Mouse (Mus musculus): ENCODE data around the gene Dpy19l2. TPM values are rescaled to one million over a fixed set of nuclear protein-coding genes. Genes with fewer than 3 reads are reported as not detected.

Gene Dpy19l2
- not detected in 2 replicates for total RNA-seq (2012; rRNA removed)
- polyA plus RNA-seq (2012; ENCODE audit: insufficient read depth in 1 of 2, insufficient read length in 2 of 2, low read depth in 1 of 2, low replicate concordance in 2 of 2, missing spikeins in 1 of 2) = not detected

DNA sequence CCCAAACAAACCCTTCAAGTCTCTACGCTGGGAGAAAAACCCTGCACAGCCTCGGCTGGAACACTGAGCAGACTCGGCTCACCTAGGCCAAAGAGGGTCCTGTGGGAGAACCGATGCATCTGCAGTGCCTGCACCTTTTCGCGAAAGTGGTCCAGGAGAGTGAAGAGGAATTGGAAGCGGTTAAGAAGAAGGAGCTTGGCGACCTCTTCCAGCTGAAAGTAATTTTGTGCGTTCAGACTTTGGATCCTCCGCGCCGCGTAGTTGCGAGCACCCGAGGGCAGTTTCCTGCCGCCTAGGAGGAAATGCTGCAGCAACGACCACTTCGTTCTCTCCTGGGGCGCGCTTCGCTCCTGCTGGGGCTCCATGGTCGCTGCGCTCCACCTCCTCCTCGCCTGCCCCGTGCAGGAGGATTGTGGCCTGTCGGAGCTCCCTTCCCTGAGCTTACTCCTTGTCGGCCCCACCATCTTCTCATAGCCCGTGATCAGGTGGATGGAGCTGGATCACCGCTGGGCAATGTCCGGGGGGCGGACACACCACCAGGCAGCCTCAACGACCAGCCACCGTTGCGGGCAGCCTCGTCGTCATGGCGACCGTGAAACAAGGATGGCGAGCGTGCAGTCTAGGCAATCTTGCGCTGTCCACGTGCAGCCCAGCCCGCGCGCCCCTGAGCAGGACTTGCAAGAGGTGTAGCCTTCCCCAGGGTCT, at the start of gene Dpy19l2:
Gene Dpy19l2, minus strand, starts transcription at position 594 of the 705 bp plus-strand sequence.
- no peaks in the 10 kb centered on the region for H3K79me2 ChIP-seq (ENCODE audit: control insufficient read depth, insufficient read depth, low read length, poor library complexity)
- H3K36me3 ChIP-seq (ENCODE audit: control insufficient read depth in 1 of 2, insufficient read depth in 2 of 2, low read length in 2 of 2) = no peaks in the 10 kb centered on the region
- H3K27ac ChIP-seq (ENCODE audit: control insufficient read depth, low read depth, low read length) = no peak within 1 kb of the TSS
- no peak within 1 kb of the TSS for H3K4me3 ChIP-seq (ENCODE audit: control insufficient read depth in 1 of 2, insufficient read depth in 1 of 2, low read depth in 2 of 2, low read length in 2 of 2)
- no peak for TF ChIP-seq RAD21 (IDR thresholded peaks at IDR 0.05; ENCODE audit: low read depth, low read length)
- no peak for TF ChIP-seq ELF1 (IDR thresholded peaks at IDR 0.05; ENCODE audit: low read depth, low read length)
- 0 out of 4 replicates have a peak, but pooled peaks of 1 of the 2 experiments have one; percentile 21 for TF ChIP-seq POLR2A (IDR thresholded peaks at IDR 0.05; ENCODE audit: control insufficient read depth in 1 of 2, insufficient read depth in 1 of 2, low read depth in 1 of 2, low read length in 2 of 2, poor library complexity in 1 of 2)
- no peaks in the 10 kb centered on the region for H3K9me3 ChIP-seq (replicated peaks; ENCODE audit: insufficient read depth, low read length)
- H3K9ac ChIP-seq (ENCODE audit: control insufficient read depth, low read depth, low read length, poor library complexity, severe bottlenecking) = no peak within 1 kb of the TSS
- H3K27me3 ChIP-seq (ENCODE audit: control insufficient read depth in 1 of 2, insufficient read depth in 2 of 2, low read length in 2 of 2) = no peaks in the 10 kb centered on the region
- H3K4me1 ChIP-seq (ENCODE audit: control insufficient read depth in 1 of 2, insufficient read depth in 2 of 2, low read length in 2 of 2) = no peaks in the 10 kb centered on the region
- DNase-seq (ENCODE audit: low read depth, low spot score) = no peak

- no peaks in the 10 kb centered on the region for H3K36me3 ChIP-seq (ENCODE audit: control insufficient read depth in 1 of 2, insufficient read depth in 2 of 2, low read length in 2 of 2)
- no peaks in the 10 kb centered on the region for H3K27me3 ChIP-seq (ENCODE audit: control insufficient read depth in 1 of 2, insufficient read depth in 2 of 2, low read length in 2 of 2)
- no peak overlapping the region for H3K9ac ChIP-seq (ENCODE audit: control insufficient read depth, low read depth, low read length, poor library complexity, severe bottlenecking)
- H3K27ac ChIP-seq (ENCODE audit: control insufficient read depth, low read depth, low read length) = no peak overlapping the region
- no peak overlapping the region for H3K4me3 ChIP-seq (ENCODE audit: control insufficient read depth in 1 of 2, insufficient read depth in 1 of 2, low read depth in 2 of 2, low read length in 2 of 2)
- no peaks in the 10 kb centered on the region for H3K9me3 ChIP-seq (replicated peaks; ENCODE audit: insufficient read depth, low read length)
- TF ChIP-seq ZC3H11A (IDR thresholded peaks at IDR 0.05; ENCODE audit: low read depth, low read length) (no peak), SMC3 (IDR thresholded peaks at IDR 0.05; ENCODE audit: low read depth, low read length) (no peak), CTCF (IDR thresholded peaks at IDR 0.05 in 2 of 3, conservative IDR thresholded peaks at IDR 0.05 in 1 of 3; ENCODE audit: control insufficient read depth in 1 of 3, insufficient read depth in 1 of 3, low read depth in 2 of 3, low read length in 3 of 3, poor library complexity in 1 of 3, severe bottlenecking in 1 of 3) (no peak), MYB (IDR thresholded peaks at IDR 0.05; ENCODE audit: low read depth, low read length) (no peak), SIN3A (IDR thresholded peaks at IDR 0.05; ENCODE audit: low read length) (no peak), UBTF (IDR thresholded peaks at IDR 0.05; ENCODE audit: borderline replicate concordance, insufficient read depth, low read depth, low read length) (no peak), ZNF384 (IDR thresholded peaks at IDR 0.05; ENCODE audit: low read depth, low read length) (no peak), USF2 (IDR thresholded peaks at IDR 0.05; ENCODE audit: borderline replicate concordance in 1 of 2, insufficient read depth in 1 of 2, low read depth in 1 of 2, low read length in 2 of 2) (no peak), ZMIZ1 (IDR thresholded peaks at IDR 0.05; ENCODE audit: low read depth, low read length) (no peak), ZKSCAN1 (IDR thresholded peaks at IDR 0.05; ENCODE audit: low read depth, low read length) (no peak), HCFC1 (IDR thresholded peaks at IDR 0.05; ENCODE audit: low read depth, low read length) (no peak), JUND (IDR thresholded peaks at IDR 0.05; ENCODE audit: low read depth, low read length) (no peak)
- DNase-seq (ENCODE audit: low read depth, low spot score) = no peak
- H3K79me2 ChIP-seq (ENCODE audit: control insufficient read depth, insufficient read depth, low read length, poor library complexity) = no peaks in the 10 kb centered on the region
- H3K4me1 ChIP-seq (ENCODE audit: control insufficient read depth in 1 of 2, insufficient read depth in 2 of 2, low read length in 2 of 2) = no peaks in the 10 kb centered on the region
These were observed 48.9 kb upstream of the Dpy19l2 start for GRCm38 (mm10) chr9:24744958-24745357.

Measured in MEL (cell line).